Mouse (Mus musculus): ENCODE measurements around the gene Sphkap. TPM values are rescaled to one million over a fixed set of nuclear protein-coding genes. Genes with fewer than 3 reads are reported as not detected.

Gene Sphkap
- polyA plus RNA-seq, 1 experiment from 2014 or later: 18.8 TPM

- Histone ChIP-seq H3K27me3 (ENCODE audit: control insufficient read depth, insufficient read depth, low read length) (no peaks in the 10 kb centered on the region), H3K4me2 (replicated peaks) (no peak overlapping the region), H3K4me1 (replicated peaks; ENCODE audit: control insufficient read depth, insufficient read depth, low read length) (no peaks in the 10 kb centered on the region), H3K9ac (no peak overlapping the region), H3K9me3 (ENCODE audit: control insufficient read depth, low read length) (no peaks in the 10 kb centered on the region), H3K27ac (no peak overlapping the region), H3K36me3 (replicated peaks; ENCODE audit: control insufficient read depth, insufficient read depth) (no peaks in the 10 kb centered on the region), H3K4me3 (replicated peaks; ENCODE audit: low read length) (no peak overlapping the region)
- ATAC-seq (ENCODE audit: low FRiP score) (no peak), DNase-seq (ENCODE audit: low spot score) (no peak)
- WGBS: 85% methylated on average over 3 of the region's 3 CpGs
Measured at GRCm38 (mm10) chr1:83227946-83228345, 180.1 kb downstream of the Sphkap start.

- ATAC-seq (ENCODE audit: low FRiP score) (no peak), DNase-seq (ENCODE audit: low spot score) (no peak)
- H3K9ac ChIP-seq: no peak overlapping the region
- no peaks in the 10 kb centered on the region for H3K9me3 ChIP-seq (ENCODE audit: control insufficient read depth, low read length)
- no peaks in the 10 kb centered on the region for H3K27me3 ChIP-seq (ENCODE audit: control insufficient read depth, insufficient read depth, low read length)
- no peaks in the 10 kb centered on the region for H3K4me1 ChIP-seq (replicated peaks; ENCODE audit: control insufficient read depth, insufficient read depth, low read length)
- no peaks in the 10 kb centered on the region for H3K36me3 ChIP-seq (replicated peaks; ENCODE audit: control insufficient read depth, insufficient read depth)
- no peak overlapping the region for H3K4me3 ChIP-seq (replicated peaks; ENCODE audit: low read length)
- H3K27ac ChIP-seq: no peak overlapping the region
- H3K4me2 ChIP-seq (replicated peaks): no peak overlapping the region
Measured at GRCm38 (mm10) chr1:83224423-83224960, 183.5 kb downstream of the Sphkap start.

GRCm38 (mm10) chr1:83223072-83223471, 184.9 kb downstream of the Sphkap start:
- WGBS: 53% methylated on average over 1 of the region's 1 CpGs
- Histone ChIP-seq H3K27ac (no peak overlapping the region), H3K4me2 (replicated peaks) (no peak overlapping the region), H3K9me3 (ENCODE audit: control insufficient read depth, low read length) (no peaks in the 10 kb centered on the region), H3K4me1 (replicated peaks; ENCODE audit: control insufficient read depth, insufficient read depth, low read length) (no peaks in the 10 kb centered on the region), H3K4me3 (replicated peaks; ENCODE audit: low read length) (no peak overlapping the region), H3K27me3 (ENCODE audit: control insufficient read depth, insufficient read depth, low read length) (no peaks in the 10 kb centered on the region), H3K9ac (no peak overlapping the region), H3K36me3 (replicated peaks; ENCODE audit: control insufficient read depth, insufficient read depth) (no peaks in the 10 kb centered on the region)
- ATAC-seq (ENCODE audit: low FRiP score): no peak
- DNase-seq (ENCODE audit: low spot score): peak; percentile 51

- DNase-seq (ENCODE audit: low spot score) (peak; percentile 75), ATAC-seq (ENCODE audit: low FRiP score) (peak; percentile 48; the same call in 1 of the 2 replicates)
- H3K4me2 ChIP-seq (replicated peaks): no peak overlapping the region
- 36% methylated on average over 1 of the region's 1 CpGs for WGBS
- no peaks in the 10 kb centered on the region for H3K4me1 ChIP-seq (replicated peaks; ENCODE audit: control insufficient read depth, insufficient read depth, low read length)
- no peak overlapping the region for H3K9ac ChIP-seq
- no peak overlapping the region for H3K27ac ChIP-seq
- no peak overlapping the region for H3K4me3 ChIP-seq (replicated peaks; ENCODE audit: low read length)
- H3K36me3 ChIP-seq (replicated peaks; ENCODE audit: control insufficient read depth, insufficient read depth): no peaks in the 10 kb centered on the region
- no peaks in the 10 kb centered on the region for H3K9me3 ChIP-seq (ENCODE audit: control insufficient read depth, low read length)
- H3K27me3 ChIP-seq (ENCODE audit: control insufficient read depth, insufficient read depth, low read length): no peaks in the 10 kb centered on the region
Measured at GRCm38 (mm10) chr1:83218260-83218659, 189.7 kb downstream of the Sphkap start.

DNA sequence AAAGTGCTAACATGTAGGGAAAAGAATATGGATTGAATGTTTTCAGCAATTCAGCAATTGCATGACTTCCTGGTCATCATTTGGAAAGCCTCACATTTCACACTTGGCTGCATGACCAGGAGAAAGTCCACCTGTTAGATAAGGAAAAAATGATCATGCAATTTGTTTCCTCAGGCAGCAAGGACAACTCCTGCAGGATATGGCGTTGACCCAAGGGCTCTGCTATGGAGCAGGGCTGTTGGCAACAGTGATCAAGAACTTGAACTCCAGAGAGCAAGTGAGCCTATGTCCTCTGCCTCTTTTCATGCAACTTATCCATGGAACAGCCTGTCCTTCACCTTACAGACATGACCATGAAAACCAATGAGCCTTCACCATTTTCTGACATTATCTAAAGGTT, 198.0 kb downstream of the Sphkap start:
- Histone ChIP-seq H3K4me1 (replicated peaks; ENCODE audit: control insufficient read depth, insufficient read depth, low read length) (no peaks in the 10 kb centered on the region), H3K9ac (no peak overlapping the region), H3K36me3 (replicated peaks; ENCODE audit: control insufficient read depth, insufficient read depth) (no peaks in the 10 kb centered on the region), H3K27ac (no peak overlapping the region), H3K9me3 (ENCODE audit: control insufficient read depth, low read length) (no peaks in the 10 kb centered on the region), H3K4me3 (replicated peaks; ENCODE audit: low read length) (no peak overlapping the region), H3K27me3 (ENCODE audit: control insufficient read depth, insufficient read depth, low read length) (no peaks in the 10 kb centered on the region), H3K4me2 (replicated peaks) (no peak overlapping the region)
- DNase-seq (ENCODE audit: low spot score): no peak
- ATAC-seq (ENCODE audit: low FRiP score): no peak
- 84% methylated on average over 1 of the region's 1 CpGs for WGBS

Other genes with a start within 250 kb of the Sphkap start
- gene Daw1, start 248.4 kb downstream of the Sphkap start, polyA plus RNA-seq (2014; fragmentation: Nextera tagmentation; extraction: Ambion mirVana): 1.2 and 2.0 TPM in 2 replicates